Mouse (Mus musculus) E14TG2a.4 (cell line): ENCODE data around the gene Chic1.

Experiments
- H3K27me3 ChIP-seq: 2 replicates; pipeline ENCODE4 v1.6.1; 2014; ENCODE audit warnings: low read length, control low read depth; ENCODE audit not compliant: insufficient read depth
- H3K36me3 ChIP-seq: 2 replicates; pipeline ENCODE4 v1.6.1; 2014; ENCODE audit warnings: low read length, control low read depth; ENCODE audit not compliant: insufficient read depth
- H3K4me1 ChIP-seq: replicated peaks from 2 replicates; pipeline ENCODE4 v1.6.1; 2014; ENCODE audit warnings: low read depth, low read length, control low read depth
- H3K4me3 ChIP-seq: replicated peaks from 2 replicates; pipeline ENCODE4 v1.5.1; 2014; ENCODE audit warnings: mild to moderate bottlenecking, low read length
- H3K9me3 ChIP-seq: 2 replicates; pipeline ENCODE4 v1.6.1; 2014; ENCODE audit warnings: low read length, control low read depth
- CTCF ChIP-seq: conservative IDR thresholded peaks from 2 replicates; pipeline ENCODE4 v1.5.1; 2014; ENCODE audit warnings: low read length
- NANOG ChIP-seq: IDR thresholded peaks from 2 replicates; pipeline ENCODE4 v1.6.1; 2014; ENCODE audit warnings: borderline replicate concordance, low read length, mixed read lengths
- POU5F1 ChIP-seq: IDR thresholded peaks from 2 replicates; pipeline ENCODE4 v1.6.1; 2014; ENCODE audit warnings: low read length, borderline replicate concordance

The Chic1 gene

GRCm38 (mm10) chrX:103356287-103356686, at the start of gene Chic1:
Gene Chic1, plus strand, starts transcription at chrX:103356476.
- Histone ChIP-seq H3K4me1 (0 out of 2 replicates have a peak, but pooled peaks cover 5% of the 10 kb centered on the region), H3K9me3 (no peaks in the 10 kb centered on the region), H3K36me3 (no peaks in the 10 kb centered on the region), H3K4me3 (peak within 1 kb of the TSS; percentile 84), H3K27me3 (no peaks in the 10 kb centered on the region)
- TF ChIP-seq POU5F1 (no peak), NANOG (no peak), CTCF (no peak)

DNA sequence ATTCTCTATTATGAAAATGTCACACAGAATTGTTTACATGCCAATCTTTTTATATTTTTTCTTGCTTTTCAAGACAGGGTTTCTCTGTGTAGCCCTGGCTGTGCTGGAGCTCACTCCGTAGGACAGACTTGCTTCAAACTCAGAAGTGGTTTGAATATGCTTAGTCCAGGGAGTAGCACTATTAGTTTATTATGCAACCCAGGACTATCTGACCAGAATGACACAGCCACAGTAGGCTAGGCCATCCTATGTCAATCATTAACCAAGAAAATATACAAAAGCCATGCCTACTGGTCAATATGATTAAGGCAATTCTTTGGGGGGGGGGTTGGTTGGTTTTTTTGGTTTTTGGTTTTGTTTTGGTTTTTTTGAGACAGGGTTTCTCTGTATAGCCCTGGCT, 48.0 kb upstream of the Chic1 start:
- TF ChIP-seq CTCF (no peak), NANOG (no peak), POU5F1 (no peak)
- no peak overlapping the region for H3K4me3 ChIP-seq
- peaks cover 41% of the 10 kb centered on the region for H3K9me3 ChIP-seq
- no peaks in the 10 kb centered on the region for H3K27me3 ChIP-seq
- 0 out of 2 replicates have a peak, but pooled peaks cover 3% of the 10 kb centered on the region for H3K36me3 ChIP-seq
- 0 out of 2 replicates have a peak, but pooled peaks cover 4% of the 10 kb centered on the region for H3K4me1 ChIP-seq

DNA sequence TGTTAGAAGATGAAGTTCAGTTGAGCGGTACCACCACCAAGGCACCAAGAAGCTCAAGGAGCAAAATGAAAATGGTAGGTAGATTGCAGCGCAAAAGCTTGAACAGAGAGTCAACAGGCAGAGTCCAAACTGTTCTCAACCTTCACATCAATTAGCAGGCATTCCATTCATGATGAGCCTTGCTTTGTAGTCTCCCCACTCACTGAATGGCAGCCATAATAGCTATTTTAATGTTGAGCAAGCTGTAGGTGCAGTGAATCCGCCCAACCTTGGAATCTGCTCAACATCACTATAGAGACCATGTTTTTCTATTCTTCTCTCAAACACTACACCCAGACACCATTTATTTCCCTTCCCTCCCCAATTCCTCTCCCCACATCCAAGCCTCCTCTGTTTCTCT, 44.6 kb upstream of the Chic1 start:
- Histone ChIP-seq H3K4me3 (peak overlapping the region; percentile 68), H3K4me1 (peaks cover 12% of the 10 kb centered on the region; the same call in 1 of the 2 replicates), H3K9me3 (peaks cover 23% of the 10 kb centered on the region), H3K36me3 (no peaks in the 10 kb centered on the region), H3K27me3 (no peaks in the 10 kb centered on the region)
- TF ChIP-seq POU5F1 (no peak), CTCF (no peak), NANOG (peak; percentile 98)

DNA sequence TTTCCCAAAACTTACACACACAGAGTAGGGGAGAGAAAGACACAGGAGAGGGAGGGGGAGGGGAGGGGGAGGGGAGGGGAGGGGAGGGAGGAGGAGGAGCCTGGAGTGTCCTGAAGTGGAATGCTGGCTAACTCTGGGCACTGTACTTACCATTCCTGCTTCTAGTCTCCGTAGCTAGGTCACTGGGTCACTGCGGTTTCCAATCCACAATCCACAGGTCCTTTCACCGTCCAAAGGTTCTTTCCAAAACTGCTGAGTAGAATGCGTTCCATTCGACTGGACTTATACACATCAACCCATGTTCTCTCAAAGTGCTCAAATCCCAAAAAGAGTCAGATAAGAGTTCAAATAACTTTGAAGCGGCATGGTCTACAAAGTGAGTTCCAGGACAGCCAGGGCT, 42.1 kb upstream of the Chic1 start:
- TF ChIP-seq POU5F1, result no peak
- no peak for TF ChIP-seq CTCF
- TF ChIP-seq NANOG, result no peak
- Histone ChIP-seq H3K4me3 (no peak overlapping the region), H3K36me3 (no peaks in the 10 kb centered on the region), H3K4me1 (peaks cover 12% of the 10 kb centered on the region; the same call in 1 of the 2 replicates), H3K9me3 (peaks cover 3% of the 10 kb centered on the region; the same call in 1 of the 2 replicates), H3K27me3 (peaks cover 10% of the 10 kb centered on the region)

DNA sequence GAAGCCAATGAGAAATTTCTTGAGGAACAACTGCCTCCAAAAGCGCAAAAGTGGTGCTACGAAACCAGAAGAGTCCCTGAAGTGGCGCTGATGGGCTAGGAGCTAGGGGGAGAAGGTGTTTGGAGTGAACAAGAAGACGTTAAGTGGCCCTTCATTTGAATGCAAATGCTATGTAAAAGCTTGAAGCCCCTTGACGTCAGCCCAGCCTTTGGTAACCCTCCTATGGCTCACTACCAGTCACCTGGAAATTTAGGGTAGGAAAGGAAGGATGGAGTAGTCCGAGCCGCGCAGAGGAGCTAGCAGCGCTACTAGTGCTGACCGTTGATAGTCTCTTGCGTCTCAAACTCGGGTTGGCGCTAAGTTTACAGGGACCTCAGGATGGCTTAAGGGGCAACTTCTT, 35.1 kb upstream of the Chic1 start, which contains the start of gene Cdx4:
Gene Cdx4 (plus strand): TSS at position 253 of the 400 bp plus-strand sequence.
- H3K9me3 ChIP-seq, result no peaks in the 10 kb centered on the region
- H3K4me3 ChIP-seq, result peak within 1 kb of the TSS; percentile 61
- H3K27me3 ChIP-seq, result peaks cover 52% of the 10 kb centered on the region
- no peak for TF ChIP-seq POU5F1
- TF ChIP-seq NANOG, result no peak
- TF ChIP-seq CTCF, result no peak
- H3K4me1 ChIP-seq, result peaks cover 14% of the 10 kb centered on the region; the same call in 1 of the 2 replicates
- no peaks in the 10 kb centered on the region for H3K36me3 ChIP-seq

- Histone ChIP-seq H3K4me1 (peaks cover 12% of the 10 kb centered on the region; the same call in 1 of the 2 replicates), H3K27me3 (peaks cover 58% of the 10 kb centered on the region), H3K36me3 (no peaks in the 10 kb centered on the region), H3K4me3 (no peak overlapping the region), H3K9me3 (no peaks in the 10 kb centered on the region)
- TF ChIP-seq NANOG (no peak), POU5F1 (no peak), CTCF (no peak)
These were observed 30.4 kb upstream of the Chic1 start for GRCm38 (mm10) chrX:103325900-103326299.

DNA sequence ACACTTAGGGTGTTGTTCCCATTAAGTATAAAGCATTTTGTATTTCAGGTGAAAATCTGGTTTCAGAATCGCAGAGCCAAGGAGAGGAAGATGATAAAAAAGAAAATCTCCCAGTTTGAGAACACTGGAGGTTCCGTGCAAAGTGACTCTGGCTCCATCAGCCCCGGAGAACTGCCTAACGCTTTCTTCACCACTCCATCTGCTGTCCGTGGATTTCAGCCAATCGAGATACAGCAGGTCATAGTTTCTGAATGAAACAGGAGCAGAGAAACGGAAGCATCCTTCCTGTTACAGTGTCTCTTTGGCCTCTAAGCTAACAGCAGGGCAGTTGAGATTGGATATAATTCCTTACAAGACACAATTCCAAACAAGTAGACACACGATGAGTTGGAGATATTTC, 26.9 kb upstream of the Chic1 start:
- Histone ChIP-seq H3K4me3 (no peak overlapping the region), H3K27me3 (peaks cover 40% of the 10 kb centered on the region), H3K36me3 (no peaks in the 10 kb centered on the region), H3K4me1 (no peaks in the 10 kb centered on the region; the same call in 1 of the 2 replicates), H3K9me3 (no peaks in the 10 kb centered on the region)
- no peak for TF ChIP-seq CTCF
- no peak for TF ChIP-seq POU5F1
- no peak for TF ChIP-seq NANOG

- Histone ChIP-seq H3K9me3 (no peaks in the 10 kb centered on the region), H3K27me3 (peaks cover 30% of the 10 kb centered on the region), H3K36me3 (no peaks in the 10 kb centered on the region), H3K4me1 (no peaks in the 10 kb centered on the region; the same call in 1 of the 2 replicates), H3K4me3 (no peak overlapping the region)
- TF ChIP-seq POU5F1 (no peak), NANOG (no peak), CTCF (no peak)
These were observed 25.0 kb upstream of the Chic1 start for GRCm38 (mm10) chrX:103331125-103331858.

- Histone ChIP-seq H3K27me3 (no peaks in the 10 kb centered on the region), H3K36me3 (no peaks in the 10 kb centered on the region), H3K4me1 (peaks cover 14% of the 10 kb centered on the region), H3K4me3 (no peak overlapping the region), H3K9me3 (no peaks in the 10 kb centered on the region)
- TF ChIP-seq CTCF (no peak), POU5F1 (peak; percentile 97), NANOG (peak; percentile 22; the same call in 1 of the 2 replicates)
These were observed 14.7 kb upstream of the Chic1 start for GRCm38 (mm10) chrX:103341369-103342113.
